Mouse (Mus musculus): ENCODE results near the gene Mob1b.

The Mob1b gene

GRCm38 (mm10) chr5:88790675-88791074 is 70.0 kb downstream of the Mob1b start:
- DNase-seq: no peak

GRCm38 (mm10) chr5:88791256-88792245 is 70.9 kb downstream of the Mob1b start:
- peak; percentile 55 for DNase-seq

- DNase-seq: no peak
These were observed 73.0 kb downstream of the Mob1b start for GRCm38 (mm10) chr5:88793676-88794075.

GRCm38 (mm10) chr5:88795910-88796584 is 75.4 kb downstream of the Mob1b start:
- peak; percentile 45 for DNase-seq

- DNase-seq: peak; percentile 85
These were observed 75.9 kb downstream of the Mob1b start for GRCm38 (mm10) chr5:88796588-88796987.

- peak; percentile 64 for DNase-seq
These were observed 76.5 kb downstream of the Mob1b start for GRCm38 (mm10) chr5:88797121-88797520.

- DNase-seq: no peak
These were observed 85.0 kb downstream of the Mob1b start for GRCm38 (mm10) chr5:88805616-88806015.

- DNase-seq: no peak
These were observed 85.6 kb downstream of the Mob1b start for GRCm38 (mm10) chr5:88806278-88806677.

- no peak for DNase-seq
These were observed 86.7 kb downstream of the Mob1b start for GRCm38 (mm10) chr5:88807342-88807741.

- DNase-seq: no peak
These were observed 92.5 kb downstream of the Mob1b start for GRCm38 (mm10) chr5:88813188-88813587.
